Mouse (Mus musculus) cerebellum, adult 11-12 months (tissue): Measurements from ENCODE around the gene Il23a.
"Not testable (repeated sequence)": the region's sequence is repeated elsewhere in the genome, so short reads cannot be mapped to it uniquely, and the experiment has no call there.

Source experiments
- DNase-seq: peaks from one replicate; pipeline ENCODE4 v3.0.0; 2022

The Il23a gene

DNA sequence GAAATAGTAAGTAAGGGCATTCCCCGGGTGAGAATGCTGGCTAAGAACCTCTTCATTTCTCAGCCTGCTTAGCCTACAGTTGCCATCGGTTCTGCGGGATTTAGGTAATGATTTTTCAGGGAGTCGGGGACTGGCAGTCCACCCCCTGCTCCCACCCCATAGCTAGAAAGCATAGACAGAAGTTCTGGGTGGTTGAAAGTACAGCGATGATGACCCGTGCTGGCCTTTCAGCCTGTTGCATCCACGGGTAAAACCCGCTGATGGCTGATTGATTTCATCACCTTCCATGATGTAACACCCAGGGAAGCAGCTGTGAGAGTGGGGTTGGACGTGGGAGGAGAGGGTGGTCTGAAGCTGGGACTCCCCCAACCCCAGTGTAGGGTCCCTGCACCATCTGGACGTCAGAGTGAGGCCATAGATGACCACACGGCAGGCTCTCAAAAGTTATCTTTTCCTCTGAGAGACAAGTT is at the start of gene Il23a:
Gene Il23a (minus strand): TSS at position 51 of the 470 bp plus-strand sequence.
- peak; percentile 18 for DNase-seq

GRCm38 (mm10) chr10:128347541-128347940 is 49.0 kb upstream of the Il23a start:
- DNase-seq, result no peak

DNA sequence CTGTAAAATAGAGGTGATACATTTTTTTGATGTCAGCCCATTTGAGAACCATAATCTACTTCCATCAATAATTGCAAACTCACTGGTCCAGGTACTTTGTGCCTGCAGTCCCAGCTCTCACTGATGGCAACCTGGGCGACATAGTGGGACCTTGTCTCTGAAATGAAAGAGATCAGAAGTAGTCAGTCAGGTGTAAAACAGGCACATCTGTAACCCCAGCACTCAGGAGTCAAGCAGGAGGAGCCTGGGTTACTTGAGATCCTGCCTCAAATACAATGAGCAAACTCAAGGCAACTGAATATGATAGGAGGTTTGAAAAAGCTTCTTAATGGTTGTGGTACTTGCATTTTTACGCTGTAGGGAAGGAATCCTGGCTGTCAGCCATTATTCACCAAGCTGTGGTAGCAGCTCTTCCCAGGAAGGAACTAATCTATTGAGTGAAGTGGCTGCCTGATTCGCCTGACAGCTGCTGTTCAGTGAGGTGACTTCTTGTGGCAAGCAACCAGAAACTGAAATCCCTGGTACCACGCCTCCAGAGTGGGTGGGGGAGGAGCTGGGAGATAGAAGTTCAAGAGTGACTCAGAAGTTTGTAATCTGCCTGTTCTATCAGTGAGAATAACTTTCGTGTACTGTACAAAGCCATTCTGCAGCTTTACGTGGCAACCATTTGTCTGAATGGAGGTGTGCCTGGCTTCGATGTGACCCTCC is 46.2 kb upstream of the Il23a start:
- no peak for DNase-seq

GRCm38 (mm10) chr10:128343436-128343835 is 44.9 kb upstream of the Il23a start:
- DNase-seq, result no peak

- DNase-seq, result no peak
These were observed 41.7 kb upstream of the Il23a start for GRCm38 (mm10) chr10:128340257-128340656.

- DNase-seq, result no peak
These were observed 40.4 kb upstream of the Il23a start for GRCm38 (mm10) chr10:128338948-128339347.

DNA sequence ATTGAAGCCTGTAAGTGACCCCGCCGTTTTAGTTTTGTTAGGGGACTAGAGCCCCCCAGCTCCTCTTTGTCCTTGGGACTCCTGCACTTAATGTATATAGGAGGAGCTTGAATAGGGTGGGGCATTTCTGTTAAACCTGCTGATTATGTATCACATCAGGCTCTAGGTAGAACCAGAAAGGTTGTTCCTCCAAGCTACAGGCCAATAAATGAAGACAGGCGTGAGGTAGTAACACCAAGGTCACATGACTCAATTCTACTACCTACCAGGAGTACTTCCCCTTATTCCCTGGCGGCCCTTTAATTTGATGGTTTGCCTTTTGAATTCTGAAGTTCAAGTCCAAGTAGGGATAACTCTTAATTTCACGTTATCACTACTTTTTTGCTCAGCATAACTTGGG is 39.9 kb upstream of the Il23a start:
- no peak for DNase-seq

GRCm38 (mm10) chr10:128337306-128338181 is 39.0 kb upstream of the Il23a start, which contains the start of gene Cs:
Gene Cs, plus strand, starts transcription at chr10:128337734.
- peak; percentile 93 for DNase-seq

- DNase-seq, result no peak
These were observed 38.0 kb upstream of the Il23a start for GRCm38 (mm10) chr10:128336597-128336996.

DNA sequence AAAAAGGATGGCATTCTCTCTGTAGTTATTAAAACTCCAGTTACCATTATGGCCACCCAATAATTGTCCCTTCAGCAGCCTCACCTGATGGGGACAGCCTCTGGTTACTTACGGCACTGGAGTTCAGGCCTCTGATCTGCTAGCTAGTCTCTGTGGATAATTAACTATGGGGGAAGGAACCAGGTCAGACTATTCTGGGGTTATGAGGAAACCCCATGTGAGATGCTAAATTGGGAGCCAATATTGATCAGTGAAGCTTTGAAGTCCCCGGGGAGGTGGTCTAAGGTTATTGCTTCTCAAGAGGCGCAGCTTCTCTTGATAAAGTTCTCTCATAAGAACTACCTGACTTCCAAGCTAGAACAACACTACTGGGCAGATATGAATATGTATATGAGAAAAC is 37.6 kb upstream of the Il23a start:
- no peak for DNase-seq

DNA sequence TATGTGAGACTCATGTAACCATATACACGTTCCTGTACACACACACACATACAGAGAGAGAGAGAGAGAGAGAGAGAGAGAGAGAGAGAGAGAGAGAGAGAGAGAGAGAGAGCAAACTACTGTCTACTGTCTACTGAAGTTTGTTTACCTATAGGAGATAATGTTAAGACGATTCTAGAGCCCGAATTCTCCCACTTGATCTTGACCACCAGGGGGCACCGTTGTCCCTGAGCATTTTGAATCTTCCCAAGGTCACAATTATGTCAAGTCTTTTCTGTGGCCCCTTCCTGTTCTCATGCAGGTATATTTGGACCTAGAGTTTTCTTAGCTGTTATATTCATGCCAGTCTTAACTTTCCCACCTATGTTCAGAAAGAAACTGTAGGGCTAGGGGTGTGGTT is 37.0 kb upstream of the Il23a start:
- peak; percentile 50 for DNase-seq

GRCm38 (mm10) chr10:128332358-128333249 is 34.1 kb upstream of the Il23a start:
- DNase-seq, result not testable (repeated sequence)

- DNase-seq, result no peak
These were observed 29.1 kb upstream of the Il23a start for GRCm38 (mm10) chr10:128327610-128328009.

DNA sequence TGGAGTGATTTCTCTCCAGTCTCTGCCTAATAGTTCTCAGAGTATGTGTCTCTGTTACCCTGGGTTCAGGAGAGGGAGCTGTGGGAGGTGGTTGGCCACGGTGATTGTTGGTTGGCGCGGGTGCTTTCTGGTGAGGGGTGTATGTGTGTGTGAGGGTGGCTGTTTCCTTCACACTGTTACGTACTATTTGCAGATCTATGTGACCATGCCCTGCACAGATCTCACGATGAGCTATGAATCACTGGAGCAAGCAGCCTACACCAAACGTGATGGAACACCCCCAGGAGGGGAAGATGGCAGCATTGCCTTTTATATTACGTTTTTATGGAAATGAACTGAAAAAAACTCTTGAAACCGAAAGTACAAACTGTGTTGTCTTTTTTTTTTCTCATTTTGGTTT is 28.3 kb upstream of the Il23a start:
- DNase-seq, result no peak

GRCm38 (mm10) chr10:128323516-128323915 is 25.0 kb upstream of the Il23a start:
- DNase-seq, result no peak

DNA sequence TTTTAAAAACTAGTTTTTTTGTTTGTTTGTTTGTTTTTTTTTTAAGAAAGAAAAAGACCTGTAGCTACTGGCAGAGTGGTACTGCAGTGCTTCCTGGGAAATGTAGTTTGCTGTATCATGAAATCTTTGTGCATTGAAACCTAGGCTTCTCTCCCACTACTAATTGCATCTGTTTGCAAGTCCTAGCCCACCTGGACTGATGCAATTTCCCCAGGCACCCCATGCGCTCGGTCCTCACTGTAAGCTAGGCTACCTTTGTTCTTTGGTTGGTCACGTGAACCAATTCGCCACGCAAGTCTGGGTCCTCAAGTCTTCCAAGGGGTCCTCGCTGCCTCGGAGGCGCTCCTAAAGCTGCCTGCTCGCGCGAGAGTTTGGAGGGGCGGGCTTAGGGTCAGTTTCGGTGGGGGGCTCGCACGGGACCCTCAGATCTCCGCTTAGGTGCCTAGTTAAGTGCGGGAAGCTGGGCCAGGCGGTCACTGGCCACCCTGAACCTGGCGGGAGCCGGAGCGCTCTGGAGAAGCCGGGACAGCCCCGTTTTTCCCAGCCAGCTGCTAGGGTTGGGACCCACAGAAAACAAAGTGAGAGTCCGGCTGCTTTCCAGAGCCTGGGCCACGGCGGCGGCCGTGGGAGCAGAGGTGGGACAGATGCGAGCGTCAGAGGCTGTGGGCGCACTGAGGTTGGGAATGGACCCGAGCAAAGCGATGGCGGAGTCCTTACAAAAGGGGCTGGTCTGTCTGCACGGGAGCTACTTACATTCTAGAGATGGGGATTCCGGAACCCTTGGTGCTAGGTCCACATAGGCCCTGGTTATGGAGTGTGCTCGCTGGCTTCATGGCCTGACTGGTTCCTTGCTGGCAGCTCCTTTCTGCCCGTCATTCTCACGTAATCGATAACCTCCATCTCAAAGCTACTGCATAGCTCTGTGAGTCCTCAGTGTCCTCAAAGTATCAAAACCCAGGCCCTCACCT is 23.9 kb upstream of the Il23a start, which contains the start of gene Cnpy2:
Gene Cnpy2 (plus strand): TSS at position 319 of the 968 bp plus-strand sequence.
- DNase-seq, result peak; percentile 70

GRCm38 (mm10) chr10:128321641-128322040 is 23.1 kb upstream of the Il23a start:
- DNase-seq, result no peak

- no peak for DNase-seq
These were observed 17.0 kb upstream of the Il23a start for GRCm38 (mm10) chr10:128315578-128315977.

- DNase-seq, result no peak
These were observed 12.3 kb upstream of the Il23a start for GRCm38 (mm10) chr10:128310902-128311301.

- peak; percentile 48 for DNase-seq
These were observed 11.6 kb upstream of the Il23a start for GRCm38 (mm10) chr10:128310177-128310576.

GRCm38 (mm10) chr10:128309654-128310053 is 11.1 kb upstream of the Il23a start:
- no peak for DNase-seq
